Mouse (Mus musculus): ENCODE measurements around the gene Tctex1d1. TPM values are rescaled to one million over a fixed set of nuclear protein-coding genes. Genes with fewer than 3 reads are reported as not detected.

The Tctex1d1 gene
- polyA plus RNA-seq, 1 experiment from 2014 or later: 3.2 TPM

DNA sequence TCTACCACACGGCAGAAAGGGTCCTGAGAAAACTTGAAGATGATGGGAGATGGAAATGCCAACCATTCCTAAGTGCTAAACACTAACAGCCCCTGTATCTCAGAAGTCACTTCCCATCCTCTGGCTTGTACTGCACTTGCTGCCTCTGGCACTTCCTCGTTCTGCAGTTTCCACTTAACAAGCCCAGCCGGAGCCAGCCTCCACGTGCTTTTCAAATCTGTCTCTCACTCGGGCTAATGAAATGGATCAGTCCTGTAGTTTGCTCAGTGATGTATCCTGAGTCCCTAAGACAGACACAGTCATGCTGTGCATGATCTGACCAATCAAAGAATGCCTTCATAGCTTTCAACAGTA is 61.4 kb downstream of the Tctex1d1 start:
- H3K27ac ChIP-seq: no peak overlapping the region
- H3K4me1 ChIP-seq (replicated peaks): no peaks in the 10 kb centered on the region
- DNase-seq (ENCODE audit: low spot score): no peak
- WGBS: 78% methylated on average over 5 of the region's 5 CpGs
- H3K36me3 ChIP-seq: peaks cover 13% of the 10 kb centered on the region; the same call in 1 of the 2 replicates
- no peak overlapping the region for H3K4me3 ChIP-seq
- no peaks in the 10 kb centered on the region for H3K9me3 ChIP-seq
- H3K27me3 ChIP-seq (ENCODE audit: insufficient read depth, poor library complexity, severe bottlenecking): no peaks in the 10 kb centered on the region

DNA sequence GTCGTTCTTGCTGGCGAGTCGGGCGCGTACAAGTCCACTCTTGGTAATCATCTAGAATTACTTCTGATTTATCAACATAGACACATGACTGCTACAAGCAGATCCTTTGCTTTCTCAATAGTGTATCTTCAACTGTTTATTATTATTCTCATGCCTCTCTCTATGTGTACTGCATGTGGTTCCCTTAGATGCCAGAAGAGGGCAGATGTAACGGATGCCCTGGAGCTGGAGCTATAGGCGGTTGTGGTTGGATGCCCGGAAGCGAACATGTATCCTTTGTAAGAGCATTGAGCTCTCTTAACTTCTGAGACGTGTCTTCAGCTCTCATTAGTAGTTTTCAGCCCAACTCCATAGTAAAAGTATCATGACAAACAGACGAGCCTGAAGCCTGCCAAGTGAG is 64.6 kb downstream of the Tctex1d1 start:
- H3K36me3 ChIP-seq: peaks cover 13% of the 10 kb centered on the region; the same call in 1 of the 2 replicates
- H3K4me1 ChIP-seq (replicated peaks): no peaks in the 10 kb centered on the region
- H3K4me3 ChIP-seq: no peak overlapping the region
- H3K27ac ChIP-seq: no peak overlapping the region
- no peaks in the 10 kb centered on the region for H3K27me3 ChIP-seq (ENCODE audit: insufficient read depth, poor library complexity, severe bottlenecking)
- no peaks in the 10 kb centered on the region for H3K9me3 ChIP-seq
- DNase-seq (ENCODE audit: low spot score): no peak
- WGBS: 93% methylated on average over 11 of the region's 11 CpGs

DNA sequence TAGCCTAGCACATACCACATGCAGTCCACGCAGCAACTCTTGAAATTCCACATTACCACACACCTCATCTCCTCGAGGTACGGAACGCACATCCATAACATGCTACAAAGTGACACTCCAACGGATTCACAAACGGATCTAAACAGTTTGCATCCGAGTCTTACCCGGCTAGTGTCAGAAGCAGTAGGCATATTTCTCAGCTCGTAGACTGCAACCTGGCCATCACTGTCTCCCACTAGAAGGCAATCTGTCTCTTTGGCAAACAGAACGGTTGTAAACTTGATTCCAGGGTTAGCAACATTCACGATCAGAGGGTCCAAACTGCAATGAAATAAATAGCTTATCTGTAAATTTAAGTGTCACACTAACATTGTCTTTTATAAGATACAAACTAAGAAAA is 69.6 kb downstream of the Tctex1d1 start:
- Histone ChIP-seq H3K4me1 (replicated peaks) (no peaks in the 10 kb centered on the region), H3K4me3 (no peak overlapping the region), H3K9me3 (peaks cover 3% of the 10 kb centered on the region; the same call in 1 of the 2 replicates), H3K27ac (no peak overlapping the region), H3K36me3 (0 out of 2 replicates have a peak, but pooled peaks cover 8% of the 10 kb centered on the region), H3K27me3 (ENCODE audit: insufficient read depth, poor library complexity, severe bottlenecking) (no peaks in the 10 kb centered on the region)
- no peak for DNase-seq (ENCODE audit: low spot score)
- 91% methylated on average over 11 of the region's 11 CpGs for WGBS

Other genes with a start within 250 kb of the Tctex1d1 start
- 8.0 and 14.7 TPM in 2 replicates for gene Sgip1, start 237.3 kb upstream of the Tctex1d1 start, polyA plus RNA-seq (2016; fragmentation: Nextera tagmentation; extraction: Ambion mirVana)
- not detected in 2 replicates for gene Insl5, start 48.2 kb downstream of the Tctex1d1 start, polyA plus RNA-seq (2016; fragmentation: Nextera tagmentation; extraction: Ambion mirVana)
- gene Mier1, start 135.8 kb downstream of the Tctex1d1 start, polyA plus RNA-seq (2016; fragmentation: Nextera tagmentation; extraction: Ambion mirVana): 29.6 and 34.8 TPM in 2 replicates
- 4.6 and 5.6 TPM in 2 replicates for gene Wdr78, start 135.9 kb downstream of the Tctex1d1 start, polyA plus RNA-seq (2016; fragmentation: Nextera tagmentation; extraction: Ambion mirVana)
- gene Slc35d1, start 236.6 kb downstream of the Tctex1d1 start, polyA plus RNA-seq (2016; fragmentation: Nextera tagmentation; extraction: Ambion mirVana): 8.0 and 10.2 TPM in 2 replicates

Data from hindbrain, embryonic 10.5 days (tissue).